Mouse (Mus musculus): ENCODE data around the gene Trp53bp1.

Trp53bp1 gene

GRCm38 (mm10) chr2:121288901-121289729 lies 17.9 kb upstream of the Trp53bp1 start, which contains the start of gene Map1a:
Gene Map1a (plus strand): TSS chr2:121289600.
- H3K36me3 ChIP-seq (ENCODE audit: control insufficient read depth, insufficient read depth, low read length, poor library complexity, severe bottlenecking): no peaks in the 10 kb centered on the region
- H3K27me3 ChIP-seq (ENCODE audit: control insufficient read depth, insufficient read depth, low read length, poor library complexity, severe bottlenecking): no peaks in the 10 kb centered on the region
- peak; percentile 92 for DNase-seq (ENCODE audit: low read depth, low spot score)

DNA sequence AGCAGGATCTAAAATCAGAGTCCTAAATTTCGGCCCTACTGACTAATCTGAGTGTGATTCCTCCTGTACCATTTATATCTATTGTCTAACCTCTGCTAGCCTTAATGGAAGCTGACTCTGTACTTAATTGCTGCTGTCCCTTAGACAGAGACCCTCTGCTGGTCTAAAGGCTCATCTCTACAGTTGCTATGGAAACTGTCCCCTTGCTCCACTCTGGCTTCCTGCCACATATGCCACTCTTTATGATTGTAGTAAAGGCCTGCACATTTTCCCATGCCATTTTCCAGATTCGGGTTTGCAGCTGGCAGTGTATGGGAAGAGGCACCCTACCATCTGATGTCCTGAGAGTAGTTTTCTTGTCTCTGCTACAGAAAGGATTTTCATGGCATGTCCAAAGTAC lies 16.6 kb upstream of the Trp53bp1 start:
- Histone ChIP-seq H3K36me3 (ENCODE audit: control insufficient read depth, insufficient read depth, low read length, poor library complexity, severe bottlenecking) (no peaks in the 10 kb centered on the region), H3K27me3 (ENCODE audit: control insufficient read depth, insufficient read depth, low read length, poor library complexity, severe bottlenecking) (no peaks in the 10 kb centered on the region)
- DNase-seq (ENCODE audit: low read depth, low spot score): no peak

- no peaks in the 10 kb centered on the region for H3K27me3 ChIP-seq (ENCODE audit: control insufficient read depth, insufficient read depth, low read length, poor library complexity, severe bottlenecking)
- H3K36me3 ChIP-seq (ENCODE audit: control insufficient read depth, insufficient read depth, low read length, poor library complexity, severe bottlenecking): 0 out of 2 replicates have a peak, but pooled peaks cover 2% of the 10 kb centered on the region
- DNase-seq (ENCODE audit: low read depth, low spot score): no peak
These were observed 815 bp upstream of the Trp53bp1 start for GRCm38 (mm10) chr2:121271928-121272516.

- no peaks in the 10 kb centered on the region for H3K27me3 ChIP-seq (ENCODE audit: control insufficient read depth, insufficient read depth, low read length, poor library complexity, severe bottlenecking)
- 0 out of 2 replicates have a peak, but pooled peaks cover 2% of the 10 kb centered on the region for H3K36me3 ChIP-seq (ENCODE audit: control insufficient read depth, insufficient read depth, low read length, poor library complexity, severe bottlenecking)
- no peak for DNase-seq (ENCODE audit: low read depth, low spot score)
These were observed 529 bp downstream of the Trp53bp1 start for GRCm38 (mm10) chr2:121270521-121271235.

DNA sequence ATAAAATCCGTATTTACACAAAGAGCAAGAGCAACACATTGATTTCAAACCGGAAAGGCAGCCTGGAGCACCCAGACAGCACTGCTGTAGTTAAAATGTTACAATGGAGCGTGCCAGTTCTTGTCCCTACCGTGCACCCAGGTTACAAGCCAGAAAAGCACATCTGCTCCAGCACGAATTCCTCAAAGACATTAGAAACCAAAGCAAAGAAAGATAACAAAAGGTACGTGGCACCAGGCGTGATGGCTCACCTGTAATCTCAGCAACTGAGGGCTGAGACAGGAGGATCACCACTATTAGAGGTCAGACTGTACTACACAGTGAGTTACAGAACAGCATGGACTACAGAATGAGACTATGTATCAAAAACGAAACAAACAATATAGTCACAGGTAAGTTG lies 2.8 kb downstream of the Trp53bp1 start:
- Histone ChIP-seq H3K36me3 (ENCODE audit: control insufficient read depth, insufficient read depth, low read length, poor library complexity, severe bottlenecking) (0 out of 2 replicates have a peak, but pooled peaks cover 2% of the 10 kb centered on the region), H3K27me3 (ENCODE audit: control insufficient read depth, insufficient read depth, low read length, poor library complexity, severe bottlenecking) (no peaks in the 10 kb centered on the region)
- DNase-seq (ENCODE audit: low read depth, low spot score): no peak

- H3K27me3 ChIP-seq (ENCODE audit: control insufficient read depth, insufficient read depth, low read length, poor library complexity, severe bottlenecking): no peaks in the 10 kb centered on the region
- peaks cover 9% of the 10 kb centered on the region for H3K36me3 ChIP-seq (ENCODE audit: control insufficient read depth, insufficient read depth, low read length, poor library complexity, severe bottlenecking)
- DNase-seq (ENCODE audit: low read depth, low spot score): no peak
These were observed 21.4 kb downstream of the Trp53bp1 start for GRCm38 (mm10) chr2:121249758-121250157.

- DNase-seq (ENCODE audit: low read depth, low spot score): no peak
These were observed 27.1 kb downstream of the Trp53bp1 start for GRCm38 (mm10) chr2:121244099-121244498.

DNA sequence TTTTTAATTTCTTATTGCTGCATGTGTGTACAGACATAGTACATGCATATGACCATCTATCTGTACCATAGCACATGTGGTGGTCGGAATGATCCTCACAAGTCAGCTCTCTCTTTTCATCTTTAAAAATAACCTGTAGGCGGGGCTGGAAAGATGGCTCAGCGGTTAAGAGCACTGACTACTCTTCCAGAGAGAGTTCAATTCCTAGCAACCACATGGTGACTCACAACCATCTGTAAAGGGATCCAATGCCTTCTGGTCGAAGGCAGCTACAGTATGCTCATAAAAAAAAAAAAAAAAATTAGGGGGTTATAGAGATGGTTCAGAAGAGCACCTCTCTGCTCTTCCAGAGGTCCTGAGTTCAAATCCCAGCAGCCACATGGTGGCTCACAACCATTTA lies 31.8 kb downstream of the Trp53bp1 start:
- DNase-seq (ENCODE audit: low read depth, low spot score): no peak
- Histone ChIP-seq H3K36me3 (ENCODE audit: control insufficient read depth, insufficient read depth, low read length, poor library complexity, severe bottlenecking) (peaks cover 13% of the 10 kb centered on the region), H3K27me3 (ENCODE audit: control insufficient read depth, insufficient read depth, low read length, poor library complexity, severe bottlenecking) (no peaks in the 10 kb centered on the region)

More at GRCm38 (mm10) chr2:121244099-121244498, 27.1 kb downstream of the Trp53bp1 start:
- Histone ChIP-seq H3K36me3 (ENCODE audit: control insufficient read depth, insufficient read depth, low read length, poor library complexity, severe bottlenecking) (peaks cover 10% of the 10 kb centered on the region), H3K27me3 (ENCODE audit: control insufficient read depth, insufficient read depth, low read length, poor library complexity, severe bottlenecking) (no peaks in the 10 kb centered on the region)

GRCm38 (mm10) chr2:121235460-121236072 lies 35.6 kb downstream of the Trp53bp1 start:
- peaks cover 9% of the 10 kb centered on the region for H3K36me3 ChIP-seq (ENCODE audit: control insufficient read depth, insufficient read depth, low read length, poor library complexity, severe bottlenecking)
- DNase-seq (ENCODE audit: low read depth, low spot score): no peak
- no peaks in the 10 kb centered on the region for H3K27me3 ChIP-seq (ENCODE audit: control insufficient read depth, insufficient read depth, low read length, poor library complexity, severe bottlenecking)

- Histone ChIP-seq H3K27me3 (ENCODE audit: control insufficient read depth, insufficient read depth, low read length, poor library complexity, severe bottlenecking) (no peaks in the 10 kb centered on the region), H3K36me3 (ENCODE audit: control insufficient read depth, insufficient read depth, low read length, poor library complexity, severe bottlenecking) (peaks cover 5% of the 10 kb centered on the region; the same call in 1 of the 2 replicates)
- no peak for DNase-seq (ENCODE audit: low read depth, low spot score)
These were observed 43.1 kb downstream of the Trp53bp1 start for GRCm38 (mm10) chr2:121228135-121228534.

GRCm38 (mm10) chr2:121223010-121223409 lies 48.2 kb downstream of the Trp53bp1 start:
- no peak for DNase-seq (ENCODE audit: low read depth, low spot score)
- no peaks in the 10 kb centered on the region for H3K27me3 ChIP-seq (ENCODE audit: control insufficient read depth, insufficient read depth, low read length, poor library complexity, severe bottlenecking)

GRCm38 (mm10) chr2:121219994-121220393 lies 51.2 kb downstream of the Trp53bp1 start:
- DNase-seq (ENCODE audit: low read depth, low spot score): no peak
- no peaks in the 10 kb centered on the region for H3K27me3 ChIP-seq (ENCODE audit: control insufficient read depth, insufficient read depth, low read length, poor library complexity, severe bottlenecking)

More at GRCm38 (mm10) chr2:121223010-121223409, 48.2 kb downstream of the Trp53bp1 start:
- peaks cover 6% of the 10 kb centered on the region; the same call in 1 of the 2 replicates for H3K36me3 ChIP-seq (ENCODE audit: control insufficient read depth, insufficient read depth, low read length, poor library complexity, severe bottlenecking)

GRCm38 (mm10) chr2:121219177-121219576 lies 52.0 kb downstream of the Trp53bp1 start:
- no peak for DNase-seq (ENCODE audit: low read depth, low spot score)
- peaks cover 6% of the 10 kb centered on the region; the same call in 1 of the 2 replicates for H3K36me3 ChIP-seq (ENCODE audit: control insufficient read depth, insufficient read depth, low read length, poor library complexity, severe bottlenecking)
- no peaks in the 10 kb centered on the region for H3K27me3 ChIP-seq (ENCODE audit: control insufficient read depth, insufficient read depth, low read length, poor library complexity, severe bottlenecking)

More at GRCm38 (mm10) chr2:121219994-121220393, 51.2 kb downstream of the Trp53bp1 start:
- H3K36me3 ChIP-seq (ENCODE audit: control insufficient read depth, insufficient read depth, low read length, poor library complexity, severe bottlenecking): peaks cover 6% of the 10 kb centered on the region; the same call in 1 of the 2 replicates

GRCm38 (mm10) chr2:121214491-121214890 lies 56.7 kb downstream of the Trp53bp1 start:
- no peak for DNase-seq (ENCODE audit: low read depth, low spot score)
- Histone ChIP-seq H3K36me3 (ENCODE audit: control insufficient read depth, insufficient read depth, low read length, poor library complexity, severe bottlenecking) (peaks cover 6% of the 10 kb centered on the region), H3K27me3 (ENCODE audit: control insufficient read depth, insufficient read depth, low read length, poor library complexity, severe bottlenecking) (no peaks in the 10 kb centered on the region)
